Comparison of ENCODE assay signal across 8 mouse cellular contexts in the genomic region with DNA sequence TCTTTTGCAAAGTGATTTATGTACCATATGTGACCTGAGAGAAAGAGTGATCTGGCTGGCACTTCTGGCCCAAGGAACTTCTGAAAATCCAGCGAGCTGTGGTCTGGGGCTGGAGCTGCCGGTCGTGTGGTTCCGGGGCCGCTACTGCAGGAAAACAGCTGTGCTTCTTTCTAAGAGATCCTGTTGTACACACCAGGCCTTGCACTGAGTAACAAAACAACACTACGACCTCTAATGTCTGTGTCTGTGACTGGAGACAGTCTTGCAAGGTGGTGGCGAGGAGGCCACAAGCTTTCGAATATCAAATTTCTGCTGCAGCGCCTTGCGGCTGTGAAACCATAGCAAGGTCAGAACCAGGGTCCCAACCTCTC. TPM values are rescaled to one million over a fixed set of nuclear protein-coding genes. Genes with fewer than 3 reads are reported as not detected.
DNase-seq lines count a peak whose midpoint lies in the region; ATAC-seq and TF ChIP-seq lines count a peak whose summit lies in the region.

No protein-coding gene starts in this region.

- 3% methylated on average over 10 of the region's 10 CpGs for WGBS in lung, embryonic 14.5 days
- 2% methylated on average over 10 of the region's 10 CpGs for WGBS in limb, embryonic 13.5 days
- WGBS in olfactory bulb, adult 2 months: 10% methylated on average over 10 of the region's 10 CpGs

- no peak for TF ChIP-seq CTCF in lung, embryonic 14.5 days (IDR thresholded peaks at IDR 0.05; ENCODE audit: low read depth)
- no peak for TF ChIP-seq CTCF in olfactory bulb, adult 2 months (IDR thresholded peaks at IDR 0.05; ENCODE audit: insufficient read depth, low read depth, low read length)

- TF ChIP-seq POLR2A in olfactory bulb, adult 2 months (IDR thresholded peaks at IDR 0.05; ENCODE audit: insufficient read depth, low read depth, low read length): no peak

- H3K4me3 ChIP-seq in lung, embryonic 14.5 days (ENCODE audit: low read depth, low read length): peak overlapping the region; percentile 61
- H3K4me3 ChIP-seq in limb, embryonic 13.5 days: peak overlapping the region; percentile 74
- H3K4me3 ChIP-seq in olfactory bulb, adult 2 months (ENCODE audit: insufficient read depth, low read depth, low read length): peak overlapping the region; percentile 67

- ATAC-seq in lung, embryonic 14.5 days (ENCODE audit: insufficient read depth): peak; percentile 16; the same call in 1 of the 2 replicates
- peak; percentile 2; the same call in 1 of the 2 replicates for ATAC-seq in erythroid progenitor cell, adult 5-6 weeks (replicated peaks; ENCODE audit: low FRiP score, poor library complexity, severe bottlenecking)
- no peak; the same call in 1 of the 2 replicates for ATAC-seq in limb, embryonic 13.5 days (ENCODE audit: low FRiP score, low read depth)

- H3K4me1 ChIP-seq in lung, embryonic 14.5 days (ENCODE audit: insufficient read depth): peaks cover 8% of the 10 kb centered on the region
- H3K4me1 ChIP-seq in limb, embryonic 13.5 days: peaks cover 20% of the 10 kb centered on the region
- H3K4me1 ChIP-seq in olfactory bulb, adult 2 months (ENCODE audit: control insufficient read depth, insufficient read depth, low read length): peaks cover 24% of the 10 kb centered on the region

- peak overlapping the region; percentile 94 for H3K4me2 ChIP-seq in lung, embryonic 14.5 days
- H3K4me2 ChIP-seq in limb, embryonic 13.5 days (replicated peaks): peak overlapping the region; percentile 88

- no peaks in the 10 kb centered on the region for H3K36me3 ChIP-seq in lung, embryonic 14.5 days (ENCODE audit: insufficient read depth)
- no peaks in the 10 kb centered on the region for H3K36me3 ChIP-seq in limb, embryonic 13.5 days

- H3K27me3 ChIP-seq in lung, embryonic 14.5 days (ENCODE audit: insufficient read depth, low read length): no peaks in the 10 kb centered on the region
- no peaks in the 10 kb centered on the region for H3K27me3 ChIP-seq in limb, embryonic 13.5 days

- H3K9me3 ChIP-seq in lung, embryonic 14.5 days (ENCODE audit: low read depth, low read length): no peaks in the 10 kb centered on the region
- H3K9me3 ChIP-seq in limb, embryonic 13.5 days: peaks cover 4% of the 10 kb centered on the region; the same call in 1 of the 2 replicates

- peak overlapping the region; percentile 79 for H3K9ac ChIP-seq in lung, embryonic 14.5 days
- H3K9ac ChIP-seq in limb, embryonic 13.5 days: peak overlapping the region; percentile 92

- no peak for DNase-seq in lung, embryonic 14.5 days
- DNase-seq in lung, postnatal 4 days: no peak
- no peak for DNase-seq in ovary, postnatal 10 days (ENCODE audit: low spot score)
- no peak for DNase-seq in right cerebral cortex, postnatal 4 days
- DNase-seq in frontal cortex, adult 2 months (ENCODE audit: extremely low spot score in 1 of 2, low spot score in 1 of 2): no peak

- peak overlapping the region; percentile 93 for H3K27ac ChIP-seq in lung, embryonic 14.5 days (ENCODE audit: low read depth)
- peak overlapping the region; percentile 96 for H3K27ac ChIP-seq in limb, embryonic 13.5 days
- peak overlapping the region; percentile 83 for H3K27ac ChIP-seq in olfactory bulb, adult 2 months (ENCODE audit: insufficient read depth, low read depth, low read length)

RNA-seq across cellular contexts. Expression of gene H3f3a, which starts 36.5 kb away (rescaled TPM):
- 2,358 and 2,465 TPM in 2 replicates for polyA plus RNA-seq in lung, embryonic 14.5 days (2014; fragmentation: Nextera tagmentation; extraction: Ambion mirVana)
- total RNA-seq in erythroid progenitor cell, adult 5-6 weeks (2015; ENCODE audit: low replicate concordance): 2,042 and 2,351 TPM in 2 replicates
- total RNA-seq in erythroid progenitor cell, adult 5-6 weeks (2017; ENCODE audit: low replicate concordance): 2,407 and 2,791 TPM in 2 replicates
- 3,132 and 3,199 TPM in 2 replicates for polyA plus RNA-seq in limb, embryonic 13.5 days (2015; fragmentation: Nextera tagmentation; extraction: Ambion mirVana)
- polyA plus RNA-seq in olfactory bulb, adult 2 months (2012; ENCODE audit: insufficient read depth, insufficient read length, low replicate concordance, missing spikeins): 812 TPM in 1 of 2 replicates, not detected in the other
- polyA plus RNA-seq in frontal cortex, adult 2 months (2012; rRNA removed): 502 and 559 TPM in 2 replicates

RNA-seq across cellular contexts. Expression of gene Acbd3, which starts 51.4 kb away (rescaled TPM):
- 26.3 and 27.0 TPM in 2 replicates for polyA plus RNA-seq in lung, embryonic 14.5 days (2014; fragmentation: Nextera tagmentation; extraction: Ambion mirVana)
- 14.8 and 18.9 TPM in 2 replicates for total RNA-seq in erythroid progenitor cell, adult 5-6 weeks (2015; ENCODE audit: low replicate concordance)
- total RNA-seq in erythroid progenitor cell, adult 5-6 weeks (2017; ENCODE audit: low replicate concordance): 22.2 and 26.7 TPM in 2 replicates
- polyA plus RNA-seq in limb, embryonic 13.5 days (2015; fragmentation: Nextera tagmentation; extraction: Ambion mirVana): 25.0 and 25.4 TPM in 2 replicates
- polyA plus RNA-seq in olfactory bulb, adult 2 months (2012; ENCODE audit: insufficient read depth, insufficient read length, low replicate concordance, missing spikeins): not detected in 2 replicates
- 26.3 and 28.0 TPM in 2 replicates for polyA plus RNA-seq in frontal cortex, adult 2 months (2012; rRNA removed)
